Mouse (Mus musculus): ENCODE data around the gene Irak4.

Irak4 gene

DNA sequence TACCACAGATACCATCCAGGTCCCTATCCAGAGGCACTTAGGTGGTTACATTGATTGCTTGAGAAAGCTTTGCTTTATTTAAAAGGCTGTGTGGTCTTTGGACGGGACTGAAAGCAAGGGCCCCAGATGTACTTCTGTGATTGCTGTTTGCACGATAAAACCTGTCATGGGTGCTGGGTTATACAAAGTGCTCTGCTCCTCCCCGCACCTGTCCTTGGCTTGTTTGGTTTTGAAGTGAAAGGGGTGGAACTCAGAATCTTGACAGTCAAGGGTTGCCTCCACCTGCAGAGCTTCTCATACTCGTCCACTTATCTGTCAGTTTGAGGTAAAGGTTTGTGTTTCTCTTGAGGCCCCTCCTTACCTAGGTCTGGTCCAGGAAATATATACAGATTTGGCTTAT is 87.1 kb downstream of the Irak4 start:
- DNase-seq: no peak

Data from kidney, postnatal 36 days (tissue).